Comparison of ENCODE assay signal across 9 mouse cellular contexts in genomic region chr7:44984833-44985164, GRCm38 (mm10). TPM values are rescaled to one million over a fixed set of nuclear protein-coding genes. Genes with fewer than 3 reads are reported as not detected.
DNase-seq lines count a peak whose midpoint lies in the region; ATAC-seq and TF ChIP-seq lines count a peak whose summit lies in the region.
"Had no signal": no experiment of that assay in that cellular context is flagged by ENCODE, and none has a peak within 500 bp of the region (broad histone marks: within the 10 kb centered on the region; RNA-seq: fewer than 3 reads in every experiment).

No protein-coding gene starts in this region.

- H3K36me3 ChIP-seq in heart, postnatal 0 days (replicated peaks; ENCODE audit: control insufficient read depth, insufficient read depth, low read length): peaks cover 26% of the 10 kb centered on the region
- H3K36me3 ChIP-seq in embryonic facial prominence, embryonic 13.5 days: peaks cover 43% of the 10 kb centered on the region
- peaks cover 22% of the 10 kb centered on the region for H3K36me3 ChIP-seq in intestine, embryonic 15.5 days
- peaks cover 32% of the 10 kb centered on the region for H3K36me3 ChIP-seq in midbrain, postnatal 0 days (ENCODE audit: insufficient read depth, low read length)

- H3K9me3 ChIP-seq in heart, postnatal 0 days (replicated peaks; ENCODE audit: control insufficient read depth, low read length): no peaks in the 10 kb centered on the region
- no peaks in the 10 kb centered on the region for H3K9me3 ChIP-seq in embryonic facial prominence, embryonic 13.5 days
- H3K9me3 ChIP-seq in intestine, embryonic 15.5 days: no peaks in the 10 kb centered on the region
- no peaks in the 10 kb centered on the region for H3K9me3 ChIP-seq in midbrain, postnatal 0 days (ENCODE audit: low read length)

- H3K27ac ChIP-seq in heart, postnatal 0 days (ENCODE audit: low read depth): peak overlapping the region; percentile 96
- H3K27ac ChIP-seq in embryonic facial prominence, embryonic 13.5 days: no peak overlapping the region
- 0 out of 2 replicates have a peak overlapping the region, but pooled peaks have one; percentile 96 for H3K27ac ChIP-seq in intestine, embryonic 15.5 days
- H3K27ac ChIP-seq in midbrain, postnatal 0 days (ENCODE audit: low read depth, low read length): no peak overlapping the region

- H3K4me2 ChIP-seq in heart, postnatal 0 days (ENCODE audit: low read depth, low read length): peak overlapping the region; percentile 96
- H3K4me2 ChIP-seq in embryonic facial prominence, embryonic 13.5 days: peak overlapping the region; percentile 67
- peak overlapping the region; percentile 70 for H3K4me2 ChIP-seq in intestine, embryonic 15.5 days (replicated peaks)
- peak overlapping the region; percentile 67 for H3K4me2 ChIP-seq in midbrain, postnatal 0 days (ENCODE audit: low read depth, low read length, poor library complexity, severe bottlenecking)

- no peaks in the 10 kb centered on the region for H3K27me3 ChIP-seq in heart, postnatal 0 days (ENCODE audit: control insufficient read depth, insufficient read depth, low read length)
- H3K27me3 ChIP-seq in embryonic facial prominence, embryonic 13.5 days: no peaks in the 10 kb centered on the region
- no peaks in the 10 kb centered on the region for H3K27me3 ChIP-seq in intestine, embryonic 15.5 days (replicated peaks)
- no peaks in the 10 kb centered on the region for H3K27me3 ChIP-seq in midbrain, postnatal 0 days (ENCODE audit: insufficient read depth, low read length)
- H3K27me3 ChIP-seq: Patski had no signal

- no peak for TF ChIP-seq EP300 in heart, postnatal 0 days (IDR thresholded peaks at IDR 0.05; ENCODE audit: low read depth)

- 39% methylated on average over 3 of the region's 3 CpGs for WGBS in heart, postnatal 0 days
- WGBS in embryonic facial prominence, embryonic 13.5 days: 39% methylated on average over 3 of the region's 3 CpGs
- WGBS in intestine, embryonic 15.5 days: 34% methylated on average over 3 of the region's 3 CpGs
- WGBS in midbrain, postnatal 0 days: 36% methylated on average over 3 of the region's 3 CpGs

- ATAC-seq in heart, postnatal 0 days (ENCODE audit: insufficient read depth, low read depth): no peak
- no peak for ATAC-seq in embryonic facial prominence, embryonic 13.5 days (ENCODE audit: insufficient number of reproducible peaks, insufficient read depth, low FRiP score, low TSS enrichment, low read depth)
- no peak for ATAC-seq in intestine, embryonic 15.5 days
- ATAC-seq in midbrain, postnatal 0 days (ENCODE audit: low FRiP score): no peak
- ATAC-seq: Patski had no signal

- H3K4me3 ChIP-seq in heart, postnatal 0 days (ENCODE audit: low read depth, low read length): no peak overlapping the region
- H3K4me3 ChIP-seq in embryonic facial prominence, embryonic 13.5 days: peak overlapping the region; percentile 97
- H3K4me3 ChIP-seq in intestine, embryonic 15.5 days (replicated peaks): peak overlapping the region; percentile 97
- peak overlapping the region; percentile 87 for H3K4me3 ChIP-seq in midbrain, postnatal 0 days (ENCODE audit: low read depth, low read length)

- peaks cover 18% of the 10 kb centered on the region; the same call in 1 of the 2 replicates for H3K4me1 ChIP-seq in heart, postnatal 0 days (ENCODE audit: control insufficient read depth, insufficient read depth)
- peaks cover 33% of the 10 kb centered on the region for H3K4me1 ChIP-seq in embryonic facial prominence, embryonic 13.5 days
- peaks cover 27% of the 10 kb centered on the region for H3K4me1 ChIP-seq in intestine, embryonic 15.5 days (replicated peaks)
- peaks cover 16% of the 10 kb centered on the region for H3K4me1 ChIP-seq in midbrain, postnatal 0 days (ENCODE audit: insufficient read depth, low read length)

- no peak for TF ChIP-seq CTCF in heart, postnatal 0 days (IDR thresholded peaks at IDR 0.05; ENCODE audit: low read depth)
- TF ChIP-seq CTCF in midbrain, postnatal 0 days (IDR thresholded peaks at IDR 0.05): no peak

- no peak for DNase-seq in heart, postnatal 0 days (ENCODE audit: low spot score)
- no peak for DNase-seq in heart, adult 18-20 months
- no peak for DNase-seq in midbrain, postnatal 0 days (ENCODE audit: low spot score)
- no peak for DNase-seq in lung, postnatal 36 days
- no peak for DNase-seq in c-Kit-positive CD71-positive TER-119-positive erythroid progenitor cells, embryonic 14.5 days (ENCODE audit: low spot score)
- DNase-seq in cerebellum, adult 8-10 months: no peak

- no peak overlapping the region; the same call in 1 of the 2 replicates for H3K9ac ChIP-seq in heart, postnatal 0 days (replicated peaks; ENCODE audit: low read depth, low read length)
- peak overlapping the region; percentile 99; the same call in 1 of the 2 replicates for H3K9ac ChIP-seq in embryonic facial prominence, embryonic 13.5 days
- 0 out of 2 replicates have a peak overlapping the region, but pooled peaks have one; percentile 17 for H3K9ac ChIP-seq in intestine, embryonic 15.5 days
- no peak overlapping the region for H3K9ac ChIP-seq in midbrain, postnatal 0 days (replicated peaks; ENCODE audit: low read length, poor library complexity, severe bottlenecking)

RNA-seq across cellular contexts. Expression of gene Prmt1, which starts 1.6 kb away (rescaled TPM):
- total RNA-seq in heart, postnatal 0 days (2014; rRNA removed; ENCODE audit: low replicate concordance): 152 and 173 TPM in 2 replicates
- polyA plus RNA-seq in heart, postnatal 0 days (2015; fragmentation: Nextera tagmentation; extraction: Ambion mirVana): 271 and 300 TPM in 2 replicates
- 100 to 1,000 TPM in 1 of 2 experiments, 10 to 100 TPM in 1; 90.3 to 110 TPM for total RNA-seq in heart, adult 18-20 months (2021)
- polyA plus RNA-seq in embryonic facial prominence, embryonic 13.5 days (2015; fragmentation: Nextera tagmentation; extraction: Ambion mirVana): 534 and 684 TPM in 2 replicates
- polyA plus RNA-seq in intestine, embryonic 15.5 days (2015; fragmentation: Nextera tagmentation; extraction: Ambion mirVana): 449 and 456 TPM in 2 replicates
- total RNA-seq in midbrain, postnatal 0 days (2014; rRNA removed): 218 and 285 TPM in 2 replicates
- polyA plus RNA-seq in midbrain, postnatal 0 days (2015; fragmentation: Nextera tagmentation; extraction: Ambion mirVana): 580 and 583 TPM in 2 replicates

RNA-seq across cellular contexts. Expression of gene Cpt1c, which starts 10.1 kb away (rescaled TPM):
- total RNA-seq in heart, postnatal 0 days (2014; rRNA removed; ENCODE audit: low replicate concordance): 7.5 and 12.7 TPM in 2 replicates
- polyA plus RNA-seq in heart, postnatal 0 days (2015; fragmentation: Nextera tagmentation; extraction: Ambion mirVana): 3.4 and 3.9 TPM in 2 replicates
- 1 to 10 TPM; 1.8 to 2.0 TPM for total RNA-seq in heart, adult 18-20 months (2021)
- 32.0 and 39.1 TPM in 2 replicates for polyA plus RNA-seq in embryonic facial prominence, embryonic 13.5 days (2015; fragmentation: Nextera tagmentation; extraction: Ambion mirVana)
- polyA plus RNA-seq in intestine, embryonic 15.5 days (2015; fragmentation: Nextera tagmentation; extraction: Ambion mirVana): 16.1 and 16.5 TPM in 2 replicates
- total RNA-seq in midbrain, postnatal 0 days (2014; rRNA removed): 88.1 and 90.1 TPM in 2 replicates
- polyA plus RNA-seq in midbrain, postnatal 0 days (2015; fragmentation: Nextera tagmentation; extraction: Ambion mirVana): 54.0 and 56.9 TPM in 2 replicates

RNA-seq across cellular contexts. Expression of gene Irf3, which starts 12.6 kb away (rescaled TPM):
- total RNA-seq in heart, postnatal 0 days (2014; rRNA removed; ENCODE audit: low replicate concordance): 31.7 and 61.1 TPM in 2 replicates
- polyA plus RNA-seq in heart, postnatal 0 days (2015; fragmentation: Nextera tagmentation; extraction: Ambion mirVana): 44.8 and 51.7 TPM in 2 replicates
- 10 to 100 TPM; 21.3 to 29.5 TPM for total RNA-seq in heart, adult 18-20 months (2021)
- 92.0 and 99.7 TPM in 2 replicates for polyA plus RNA-seq in embryonic facial prominence, embryonic 13.5 days (2015; fragmentation: Nextera tagmentation; extraction: Ambion mirVana)
- polyA plus RNA-seq in intestine, embryonic 15.5 days (2015; fragmentation: Nextera tagmentation; extraction: Ambion mirVana): 89.9 and 99.6 TPM in 2 replicates
- total RNA-seq in midbrain, postnatal 0 days (2014; rRNA removed): 37.2 and 40.6 TPM in 2 replicates
- polyA plus RNA-seq in midbrain, postnatal 0 days (2015; fragmentation: Nextera tagmentation; extraction: Ambion mirVana): 25.6 and 25.9 TPM in 2 replicates

RNA-seq across cellular contexts. Expression of gene Bcl2l12, which starts 13.7 kb away (rescaled TPM):
- total RNA-seq in heart, postnatal 0 days (2014; rRNA removed; ENCODE audit: low replicate concordance): 20.3 and 22.0 TPM in 2 replicates
- 25.5 and 27.5 TPM in 2 replicates for polyA plus RNA-seq in heart, postnatal 0 days (2015; fragmentation: Nextera tagmentation; extraction: Ambion mirVana)
- total RNA-seq in heart, adult 18-20 months (2021): 1 to 10 TPM; 8.1 to 9.7 TPM
- polyA plus RNA-seq in embryonic facial prominence, embryonic 13.5 days (2015; fragmentation: Nextera tagmentation; extraction: Ambion mirVana): 73.6 and 83.2 TPM in 2 replicates
- 37.3 and 43.6 TPM in 2 replicates for polyA plus RNA-seq in intestine, embryonic 15.5 days (2015; fragmentation: Nextera tagmentation; extraction: Ambion mirVana)
- total RNA-seq in midbrain, postnatal 0 days (2014; rRNA removed): 7.8 and 11.4 TPM in 2 replicates
- 5.9 and 8.4 TPM in 2 replicates for polyA plus RNA-seq in midbrain, postnatal 0 days (2015; fragmentation: Nextera tagmentation; extraction: Ambion mirVana)

RNA-seq across cellular contexts. Expression of gene Scaf1, which starts 31.4 kb away (rescaled TPM):
- 37.8 and 38.9 TPM in 2 replicates for total RNA-seq in heart, postnatal 0 days (2014; rRNA removed; ENCODE audit: low replicate concordance)
- polyA plus RNA-seq in heart, postnatal 0 days (2015; fragmentation: Nextera tagmentation; extraction: Ambion mirVana): 15.9 and 17.9 TPM in 2 replicates
- total RNA-seq in heart, adult 18-20 months (2021): 10 to 100 TPM; 45.1 to 46.0 TPM
- polyA plus RNA-seq in embryonic facial prominence, embryonic 13.5 days (2015; fragmentation: Nextera tagmentation; extraction: Ambion mirVana): 38.6 and 40.2 TPM in 2 replicates
- 32.0 and 33.6 TPM in 2 replicates for polyA plus RNA-seq in intestine, embryonic 15.5 days (2015; fragmentation: Nextera tagmentation; extraction: Ambion mirVana)
- 86.5 and 90.9 TPM in 2 replicates for total RNA-seq in midbrain, postnatal 0 days (2014; rRNA removed)
- polyA plus RNA-seq in midbrain, postnatal 0 days (2015; fragmentation: Nextera tagmentation; extraction: Ambion mirVana): 49.0 and 53.3 TPM in 2 replicates

Comparison
In these comparisons a context has a peak if more than half of its experiments do, and no peak if none do; other contexts are left out.
1. H3K27ac ChIP-seq: peak in heart, postnatal 0 days (single experiment) and intestine, embryonic 15.5 days (single experiment); none in embryonic facial prominence, embryonic 13.5 days (single experiment) and midbrain, postnatal 0 days (single experiment).
2. H3K9ac ChIP-seq: peak in embryonic facial prominence, embryonic 13.5 days (single experiment) and intestine, embryonic 15.5 days (single experiment); none in heart, postnatal 0 days (single experiment) and midbrain, postnatal 0 days (single experiment).
3. Peak in every context shown above with its lines, with median percentiles within 50 percentile points of each other: H3K4me2 ChIP-seq.